Mouse (Mus musculus): Measurements from ENCODE around the gene Frem1. TPM values are rescaled to one million over a fixed set of nuclear protein-coding genes. Genes with fewer than 3 reads are reported as not detected.

The Frem1 gene
- polyA plus RNA-seq, 1 experiment: not detected

- no peak for TF ChIP-seq GATA1 (IDR thresholded peaks at IDR 0.05; ENCODE audit: low read length)
Measured at GRCm38 (mm10) chr4:82875532-82875931, 176.6 kb downstream of the Frem1 start.

GRCm38 (mm10) chr4:82874791-82875190 is 177.3 kb downstream of the Frem1 start:
- no peak for TF ChIP-seq GATA1 (IDR thresholded peaks at IDR 0.05; ENCODE audit: low read length)

- TF ChIP-seq GATA1 (IDR thresholded peaks at IDR 0.05; ENCODE audit: low read length): no peak
Measured at GRCm38 (mm10) chr4:82872548-82872947, 179.6 kb downstream of the Frem1 start.

GRCm38 (mm10) chr4:82872121-82872520 is 180.0 kb downstream of the Frem1 start:
- no peak for TF ChIP-seq GATA1 (IDR thresholded peaks at IDR 0.05; ENCODE audit: low read length)

GRCm38 (mm10) chr4:82870931-82871330 is 181.2 kb downstream of the Frem1 start:
- no peak for TF ChIP-seq GATA1 (IDR thresholded peaks at IDR 0.05; ENCODE audit: low read length)

- TF ChIP-seq GATA1 (IDR thresholded peaks at IDR 0.05; ENCODE audit: low read length): no peak
Measured at GRCm38 (mm10) chr4:82867731-82868445, 184.3 kb downstream of the Frem1 start.

- TF ChIP-seq GATA1 (IDR thresholded peaks at IDR 0.05; ENCODE audit: low read length): no peak
Measured at GRCm38 (mm10) chr4:82867111-82867510, 185.0 kb downstream of the Frem1 start.

- no peak for TF ChIP-seq GATA1 (IDR thresholded peaks at IDR 0.05; ENCODE audit: low read length)
Measured at GRCm38 (mm10) chr4:82864974-82865699, 187.0 kb downstream of the Frem1 start.

- TF ChIP-seq GATA1 (IDR thresholded peaks at IDR 0.05; ENCODE audit: low read length): no peak
Measured at GRCm38 (mm10) chr4:82863316-82863715, 188.8 kb downstream of the Frem1 start.

GRCm38 (mm10) chr4:82861451-82861850 is 190.7 kb downstream of the Frem1 start:
- no peak for TF ChIP-seq GATA1 (IDR thresholded peaks at IDR 0.05; ENCODE audit: low read length)

GRCm38 (mm10) chr4:82860566-82860965 is 191.6 kb downstream of the Frem1 start:
- TF ChIP-seq GATA1 (IDR thresholded peaks at IDR 0.05; ENCODE audit: low read length): no peak

GRCm38 (mm10) chr4:82859131-82860125 is 192.7 kb downstream of the Frem1 start, which contains the start of gene Zdhhc21:
Zdhhc21 (minus strand) TSS chr4:82859958.
- TF ChIP-seq GATA1 (IDR thresholded peaks at IDR 0.05; ENCODE audit: low read length): no peak

- TF ChIP-seq GATA1 (IDR thresholded peaks at IDR 0.05; ENCODE audit: low read length): no peak
Measured at GRCm38 (mm10) chr4:82858431-82859010, 193.6 kb downstream of the Frem1 start.

- no peak for TF ChIP-seq GATA1 (IDR thresholded peaks at IDR 0.05; ENCODE audit: low read length)
Measured at GRCm38 (mm10) chr4:82856986-82857385, 195.2 kb downstream of the Frem1 start.

- no peak for TF ChIP-seq GATA1 (IDR thresholded peaks at IDR 0.05; ENCODE audit: low read length)
Measured at GRCm38 (mm10) chr4:82853809-82854208, 198.3 kb downstream of the Frem1 start.

All from G1E-ER4 (cell line).